Mouse (Mus musculus) stomach, adult 2 months (tissue): Measurements from ENCODE around the gene Glt8d2. TPM values are rescaled to one million over a fixed set of nuclear protein-coding genes. Genes with fewer than 3 reads are reported as not detected.

Experiments
- polyA plus RNA-seq: library from polyadenylated mRNA; depleted of rRNA; stranded (reverse); fragments of >200 nt; gene quantifications from 2 replicates; pipeline ENCODE4 v1.2.3, GENCODE M21; 2012; rRNA removed

Gene Glt8d2
- 0.49 and 0.58 TPM in 2 replicates for polyA plus RNA-seq

GRCm38 (mm10) chr10:82690494-82690893 is at the start of gene Glt8d2:
Gene Glt8d2 (minus strand): TSS chr10:82690650.

GRCm38 (mm10) chr10:82695956-82696355 is 5.5 kb upstream of the Glt8d2 start, which contains the start of gene Hcfc2:
Gene Hcfc2 (plus strand): TSS chr10:82696160.

GRCm38 (mm10) chr10:82629586-82630255 is 60.7 kb downstream of the Glt8d2 start, which contains the start of gene Tdg:
Gene Tdg (plus strand): TSS chr10:82629828.

GRCm38 (mm10) chr10:82622671-82623552 is 67.5 kb downstream of the Glt8d2 start, which contains the start of gene 1190007I07Rik:
Gene 1190007I07Rik (minus strand): TSS chr10:82623228.

Other genes with a start within 250 kb of the Glt8d2 start
- gene Gm1553, start 198.0 kb downstream of the Glt8d2 start, polyA plus RNA-seq: not detected in 2 replicates
- gene 1190007I07Rik, start 67.4 kb downstream of the Glt8d2 start, polyA plus RNA-seq: 20.6 and 27.7 TPM in 2 replicates
- gene Tdg, start 60.8 kb downstream of the Glt8d2 start, polyA plus RNA-seq: 4.9 and 6.8 TPM in 2 replicates
- gene Hcfc2, start 5.5 kb upstream of the Glt8d2 start, polyA plus RNA-seq: 1.2 and 1.8 TPM in 2 replicates
- 2.0 and 3.1 TPM in 2 replicates for gene Nfyb, start 73.5 kb upstream of the Glt8d2 start, polyA plus RNA-seq
- 22.9 and 33.3 TPM in 2 replicates for gene Txnrd1, start 143.3 kb upstream of the Glt8d2 start, polyA plus RNA-seq
- 0.23 TPM in 1 of 2 replicates, not detected in the other for gene Eid3, start 176.0 kb upstream of the Glt8d2 start, polyA plus RNA-seq